Mouse (Mus musculus) cerebellum, adult 18-20 months (tissue): ENCODE measurements around the gene Gm49027.

Source experiments
- DNase-seq, 2 experiments: peaks; one replicate each; pipeline ENCODE4 v3.0.0; 2021

The Gm49027 gene

GRCm38 (mm10) chr5:123499717-123500116 lies 25.6 kb downstream of the Gm49027 start:
- peak; percentile 56 to 69 for DNase-seq

- no peak for DNase-seq
Measured at GRCm38 (mm10) chr5:123489935-123490334, 35.4 kb downstream of the Gm49027 start.

- no peak for DNase-seq
Measured at GRCm38 (mm10) chr5:123489112-123489785, 36.0 kb downstream of the Gm49027 start, which contains the start of the genes Lrrc43 and Il31. Gene Lrrc43, plus strand, starts transcription at chr5:123489305. Gene Il31, minus strand, starts transcription at chr5:123489489.

- no peak for DNase-seq
Measured at GRCm38 (mm10) chr5:123487659-123488395, 37.5 kb downstream of the Gm49027 start.

GRCm38 (mm10) chr5:123473817-123474216 lies 51.5 kb downstream of the Gm49027 start:
- DNase-seq = no peak

- DNase-seq = no peak
Measured at GRCm38 (mm10) chr5:123470784-123471400, 54.4 kb downstream of the Gm49027 start.

GRCm38 (mm10) chr5:123464638-123465037 lies 60.6 kb downstream of the Gm49027 start:
- DNase-seq = no peak
